Mouse (Mus musculus) CH12.LX (cell line): Measurements from ENCODE around the gene Ncoa3. TPM values are rescaled to one million over a fixed set of nuclear protein-coding genes. Genes with fewer than 3 reads are reported as not detected.
A peak's percentile ranks its signal among the peaks of the same experiment; 100 is the strongest.

Experiments used
- DNase-seq: peaks from one replicate; pipeline ENCODE4 v3.0.0-alpha.2; 2013; ENCODE audit errors: extremely low read depth
- H3K27ac ChIP-seq: 2 replicates; pipeline ENCODE4 v1.5.1; 2012; ENCODE audit warnings: low read depth, mild to moderate bottlenecking, control low read depth, moderate library complexity; ENCODE audit not compliant: insufficient read depth
- H3K27me3 ChIP-seq: replicated peaks from 2 replicates; pipeline ENCODE3; 2012; ENCODE audit warnings: inconsistent platforms
- H3K36me3 ChIP-seq, 2 experiments: replicated peaks in 1 of 2; 2 replicates each; pipeline versions ENCODE3 to v1.6.1; 2012; ENCODE audit warnings: inconsistent platforms in 1 of 2, low read length in 1 of 2, mild to moderate bottlenecking in 1 of 2, mixed read lengths in 1 of 2, moderate library complexity in 1 of 2; ENCODE audit not compliant: control insufficient read depth in 1 of 2, insufficient read depth in 1 of 2
- H3K4me1 ChIP-seq, 2 experiments: 2 replicates each; pipeline ENCODE4 v1.6.1; 2012; ENCODE audit warnings: inconsistent platforms in 1 of 2, moderate library complexity in 1 of 2; ENCODE audit not compliant: insufficient read depth in 2 of 2, control insufficient read depth in 1 of 2
- H3K4me2 ChIP-seq: 2 replicates; pipeline ENCODE4 v1.6.1; 2012; ENCODE audit warnings: low read depth, mild to moderate bottlenecking, control low read depth; ENCODE audit not compliant: poor library complexity, insufficient read depth, severe bottlenecking
- H3K4me3 ChIP-seq, 3 experiments: fragments of 150-350 bp in 1 of 3; sonication (generic) in 1 of 3; replicated peaks in 1 of 3; 2 replicates each; pipeline versions ENCODE3 to v1.5.1; 2011 to 2012; ENCODE audit warnings: low read depth in 2 of 3, low read length in 2 of 3, mild to moderate bottlenecking in 2 of 3, moderate library complexity in 2 of 3, control low read depth in 1 of 3, improper control_type of control experiment in 1 of 3, inconsistent platforms in 1 of 3, mixed read lengths in 1 of 3; ENCODE audit not compliant: poor library complexity in 1 of 3
- H3K79me2 ChIP-seq: replicated peaks from 2 replicates; pipeline ENCODE4 v1.6.1; 2012; ENCODE audit warnings: mild to moderate bottlenecking, moderate library complexity; ENCODE audit not compliant: control insufficient read depth, poor library complexity, insufficient read depth, severe bottlenecking; ENCODE audit errors: extremely low read depth
- H3K9ac ChIP-seq: 2 replicates; pipeline ENCODE4 v1.6.1; 2012; ENCODE audit warnings: low read depth, mild to moderate bottlenecking, control low read depth, moderate library complexity; ENCODE audit not compliant: insufficient read depth
- H3K9me3 ChIP-seq: replicated peaks from 2 replicates; pipeline ENCODE3; 2012; ENCODE audit warnings: low read length, inconsistent platforms, mixed read lengths
- CHD1 ChIP-seq: IDR thresholded peaks from 2 replicates; pipeline ENCODE4 v1.6.1; 2012; ENCODE audit warnings: low read depth, low read length, improper control_type of control experiment, inconsistent platforms
- CTCF ChIP-seq, 2 experiments: IDR thresholded peaks in 1 of 2; conservative IDR thresholded peaks in 1 of 2; 2 replicates each; pipeline ENCODE4 v1.5.1; 2011 to 2012; ENCODE audit warnings: low read depth in 2 of 2, low read length in 2 of 2, improper control_type of control experiment in 1 of 2, inconsistent platforms in 1 of 2, mild to moderate bottlenecking in 1 of 2, moderate library complexity in 1 of 2
- JUN ChIP-seq: IDR thresholded peaks from 2 replicates; pipeline ENCODE4 v1.6.1; 2011; ENCODE audit warnings: low read depth, mild to moderate bottlenecking, low read length, improper control_type of control experiment, moderate library complexity; ENCODE audit not compliant: insufficient read depth
- MAFK ChIP-seq: IDR thresholded peaks from 2 replicates; pipeline ENCODE4 v1.6.1; 2011; ENCODE audit warnings: low read length, improper control_type of control experiment; ENCODE audit not compliant: insufficient replicate concordance
- NRF1 ChIP-seq: IDR thresholded peaks from 2 replicates; pipeline ENCODE4 v1.6.1; 2014; ENCODE audit warnings: low read depth, mild to moderate bottlenecking, inconsistent platforms, low read length, improper control_type of control experiment, moderate library complexity
- POLR2AphosphoS2 ChIP-seq: IDR thresholded peaks from 2 replicates; pipeline ENCODE4 v1.6.1; 2011; ENCODE audit warnings: low read depth, low read length, improper control_type of control experiment
- RAD21 ChIP-seq: IDR thresholded peaks from 2 replicates; pipeline ENCODE4 v1.6.1; 2011; ENCODE audit warnings: low read depth, mild to moderate bottlenecking, low read length, improper control_type of control experiment, moderate library complexity
- SIN3A ChIP-seq: IDR thresholded peaks from 2 replicates; pipeline ENCODE4 v1.6.1; 2012; ENCODE audit warnings: low read length, improper control_type of control experiment, inconsistent platforms
- SMC3 ChIP-seq: IDR thresholded peaks from 2 replicates; pipeline ENCODE4 v1.6.1; 2011; ENCODE audit warnings: low read depth, low read length, improper control_type of control experiment
- USF1 ChIP-seq: IDR thresholded peaks from 2 replicates; pipeline ENCODE4 v1.6.1; 2014; ENCODE audit warnings: low read depth, mild to moderate bottlenecking, inconsistent platforms, low read length, improper control_type of control experiment
- dilution Hi-C: fragments of 300-500 bp; cut with MboI; formaldehyde crosslinking; loops from 2 replicates; pipeline ENCODE4 v1.14.3; 2020; ENCODE audit warnings: low sequenced_read_pairs; ENCODE audit not compliant: extremely low pct_unique_long_range_greater_than_20kb, extremely low pct_ligation_motif_present
- in situ Hi-C: fragments of 300-500 bp; cut with MboI; formaldehyde crosslinking; loops from 3 replicates; pipeline ENCODE4 v1.14.3; 2019; ENCODE audit warnings: low sequenced_read_pairs, low pct_ligation_motif_present, low pct_unique_long_range_greater_than_20kb, mixed read lengths
- polyA plus RNA-seq: library from polyadenylated mRNA; unstranded; fragments of >175 nt; gene quantifications from 2 replicates; pipeline ENCODE4 v1.2.1, GENCODE M21; 2012; ENCODE audit warnings: low read depth; ENCODE audit not compliant: insufficient read length
- total RNA-seq, 2 experiments: library from RNA; depleted of rRNA; stranded (reverse); fragments of 300-350 nt in 1 of 2; fragments of >200 nt in 1 of 2; gene quantifications; 2 replicates each; pipeline ENCODE4 v1.2.3; 2012 to 2014

Ncoa3 gene
- total and polyA plus RNA-seq, 3 experiments, result 13.4 to 21.9 (median 17.1) TPM

GRCm38 (mm10) chr2:166082193-166082592 lies 89.8 kb downstream of the Ncoa3 start:
- Histone ChIP-seq H3K4me1 (peaks cover 8 to 38% of the 10 kb centered on the region in 2 experiments), H3K9ac (no peak overlapping the region), H3K79me2 (no peaks in the 10 kb centered on the region), H3K4me2 (no peak overlapping the region), H3K4me3 (no peak overlapping the region), H3K9me3 (no peaks in the 10 kb centered on the region), H3K36me3 (no peaks in the 10 kb centered on the region), H3K27ac (no peak overlapping the region), H3K27me3 (peaks cover 8% of the 10 kb centered on the region)
- dilution Hi-C loops (no loop called here), in situ Hi-C loops (loop anchor here (25.0 kb wide), 2 partner anchors 545 to 705 kb away; partner anchors contain the start of gene Trp53rkb)
- DNase-seq, result peak; percentile 78
- TF ChIP-seq SIN3A, result no peak
- TF ChIP-seq RAD21, result peak; percentile 67
- peak; percentile 72 to 84 for TF ChIP-seq CTCF (conservative IDR thresholded peaks at IDR 0.05 in 1 of 2, IDR thresholded peaks at IDR 0.05 in 1 of 2; ENCODE audit: low read depth in 2 of 2, low read length in 2 of 2)
- peak; percentile 56 for TF ChIP-seq SMC3

- no peak overlapping the region for H3K4me3 ChIP-seq
- dilution Hi-C loops (no loop called here), in situ Hi-C loops (loop anchor here (25.0 kb wide), 2 partner anchors 545 to 705 kb away; partner anchors contain the start of gene Trp53rkb)
- H3K27me3 ChIP-seq, result peaks cover 8% of the 10 kb centered on the region
- H3K4me1 ChIP-seq, result peaks cover 8 to 38% of the 10 kb centered on the region in 2 experiments
- H3K79me2 ChIP-seq, result no peaks in the 10 kb centered on the region
- TF ChIP-seq CHD1 (no peak), NRF1 (no peak), JUN (no peak), USF1 (no peak)
- TF ChIP-seq, all 38 proteins: peak for 0
- H3K36me3 ChIP-seq, result no peaks in the 10 kb centered on the region
- H3K4me2 ChIP-seq, result no peak overlapping the region
- DNase-seq, result no peak
- no peak overlapping the region for H3K9ac ChIP-seq
- H3K9me3 ChIP-seq, result no peaks in the 10 kb centered on the region
- no peak overlapping the region for H3K27ac ChIP-seq
Observed at GRCm38 (mm10) chr2:166082661-166083060, 90.2 kb downstream of the Ncoa3 start.

GRCm38 (mm10) chr2:166083542-166084031 lies 91.2 kb downstream of the Ncoa3 start:
- peak; percentile 34 for DNase-seq
- H3K27me3 ChIP-seq, result peaks cover 8% of the 10 kb centered on the region
- in situ Hi-C loops, result loop anchor here (25.0 kb wide), 2 partner anchors 546 to 704 kb away; partner anchors contain the start of gene Trp53rkb
- H3K4me3 ChIP-seq, result no peak overlapping the region
- H3K9ac ChIP-seq, result no peak overlapping the region
- dilution Hi-C loops, result no loop called here
- H3K9me3 ChIP-seq, result no peaks in the 10 kb centered on the region
- TF ChIP-seq MAFK (no peak), POLR2AphosphoS2 (no peak), CHD1 (no peak)
- no peaks in the 10 kb centered on the region for H3K79me2 ChIP-seq
- H3K36me3 ChIP-seq, result no peaks in the 10 kb centered on the region
- peaks cover 8 to 38% of the 10 kb centered on the region in 2 experiments for H3K4me1 ChIP-seq
- H3K27ac ChIP-seq, result no peak overlapping the region
- no peak overlapping the region for H3K4me2 ChIP-seq
